Mouse (Mus musculus) spleen, adult 12 weeks (tissue): ENCODE data around the gene Gm1993.
"Not testable (repeated sequence)": the region's sequence is repeated elsewhere in the genome, so short reads cannot be mapped to it uniquely, and the experiment has no call there.

Experiments
- DNase-seq: peaks from one replicate; pipeline ENCODE4 v3.0.0; 2022; ENCODE audit warnings: low spot score

Gene Gm1993

DNA sequence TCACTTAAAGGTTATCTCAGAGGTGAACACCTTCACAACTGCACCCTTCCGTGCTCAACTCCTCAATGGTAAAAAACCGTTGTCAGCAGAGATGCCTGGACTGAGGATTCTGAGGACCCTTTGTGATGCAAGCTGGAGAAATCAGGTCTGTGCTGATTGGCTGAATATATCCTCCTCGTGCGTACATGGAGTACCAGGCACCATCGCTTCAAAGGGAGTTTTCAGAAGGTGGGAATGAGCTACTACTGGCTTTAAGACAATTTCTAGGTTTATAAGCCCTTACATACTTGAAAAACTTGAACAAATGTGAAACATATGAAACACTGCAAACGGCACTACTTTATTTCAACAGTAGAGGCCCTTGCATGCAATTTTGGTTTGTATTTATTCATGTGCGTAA lies at the start of gene Gm1993:
TSS of gene Gm1993 (minus strand) at position 101 of the 400 bp plus-strand sequence.
- DNase-seq = not testable (repeated sequence)
